Mouse (Mus musculus): Measurements from ENCODE around the gene Igf1r.

Igf1r gene

DNA sequence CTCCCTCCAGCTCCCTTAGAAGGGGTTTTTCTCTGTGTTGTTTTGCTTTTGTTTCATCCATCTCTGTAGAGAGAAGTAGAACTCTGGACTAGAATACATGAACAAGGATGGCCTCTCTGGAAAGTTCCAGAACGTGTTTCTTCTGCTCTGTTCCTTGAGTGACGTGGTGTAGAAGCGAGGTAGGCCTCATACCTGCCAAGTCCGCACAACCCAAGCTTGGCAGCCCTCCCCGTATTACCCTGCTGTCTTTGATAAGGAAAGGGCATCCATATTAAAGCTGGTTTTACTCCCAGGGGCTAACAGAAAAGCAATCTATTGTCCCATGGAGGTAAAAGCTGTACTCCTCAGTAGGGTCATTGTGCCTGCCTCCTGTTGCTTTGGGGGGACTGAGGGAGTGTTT lies 164.9 kb downstream of the Igf1r start:
- no peak for DNase-seq (ENCODE audit: extremely low read depth, low read depth, low spot score)

DNA sequence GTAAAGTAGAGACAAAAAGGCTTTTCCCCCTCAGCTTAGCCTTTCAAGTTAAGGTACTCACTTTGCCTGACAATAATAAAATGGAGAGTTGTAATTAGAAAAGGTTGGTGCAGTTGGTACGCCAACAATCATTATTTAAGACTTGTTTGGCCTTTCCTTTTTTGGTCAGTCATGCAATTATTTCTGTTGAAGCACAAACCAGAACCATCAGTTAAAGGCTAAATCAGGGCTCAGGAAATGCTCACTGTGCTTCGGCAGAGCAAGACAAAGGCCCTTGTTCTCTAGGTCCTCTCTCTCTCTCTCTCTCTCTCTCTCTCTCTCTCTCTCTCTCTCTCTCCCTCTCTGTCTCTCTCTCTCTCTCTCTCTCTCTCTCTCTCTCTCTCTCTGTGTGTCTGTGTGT lies 165.4 kb downstream of the Igf1r start:
- no peak for DNase-seq (ENCODE audit: extremely low read depth, low read depth, low spot score)

DNA sequence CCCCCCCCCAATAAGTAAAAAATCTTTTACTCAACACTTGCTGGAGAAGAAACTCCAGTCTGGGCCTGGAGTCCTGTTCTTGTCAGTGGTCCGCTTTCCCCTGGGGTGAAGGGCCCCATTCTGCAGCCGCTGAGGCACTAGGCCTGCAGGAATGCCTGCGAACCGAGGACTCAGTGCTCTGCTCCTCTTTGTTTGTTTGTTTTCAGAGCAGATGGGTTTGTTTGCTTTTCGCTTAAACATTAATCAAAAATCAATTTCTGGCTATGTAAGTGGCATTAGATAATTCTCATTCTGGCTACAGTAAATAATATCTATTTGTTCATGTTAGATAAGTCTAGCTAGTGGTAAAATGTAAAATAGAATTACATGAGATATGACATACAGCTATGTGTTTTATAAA lies 167.0 kb downstream of the Igf1r start:
- DNase-seq (ENCODE audit: extremely low read depth, low read depth, low spot score) = no peak

DNA sequence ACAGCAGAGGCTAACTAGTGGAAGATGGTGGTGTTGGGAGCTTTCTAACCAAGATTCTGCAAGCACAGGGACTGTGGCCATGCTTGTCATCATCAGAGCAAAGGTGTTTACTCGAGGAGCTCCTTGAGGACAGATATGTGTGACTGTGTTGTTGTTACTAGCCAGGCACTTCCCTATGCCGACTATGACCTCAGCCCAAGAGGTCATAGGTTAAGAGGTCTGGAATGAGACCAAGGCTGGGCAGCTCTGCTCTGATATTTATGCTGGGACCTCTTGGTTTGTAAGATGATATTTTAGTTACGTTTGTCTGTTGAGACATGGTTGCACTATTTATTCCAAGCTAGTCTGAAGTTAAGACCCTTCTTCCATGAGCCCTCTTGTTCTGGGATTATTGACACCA lies 169.8 kb downstream of the Igf1r start:
- DNase-seq (ENCODE audit: extremely low read depth, low read depth, low spot score) = no peak

DNA sequence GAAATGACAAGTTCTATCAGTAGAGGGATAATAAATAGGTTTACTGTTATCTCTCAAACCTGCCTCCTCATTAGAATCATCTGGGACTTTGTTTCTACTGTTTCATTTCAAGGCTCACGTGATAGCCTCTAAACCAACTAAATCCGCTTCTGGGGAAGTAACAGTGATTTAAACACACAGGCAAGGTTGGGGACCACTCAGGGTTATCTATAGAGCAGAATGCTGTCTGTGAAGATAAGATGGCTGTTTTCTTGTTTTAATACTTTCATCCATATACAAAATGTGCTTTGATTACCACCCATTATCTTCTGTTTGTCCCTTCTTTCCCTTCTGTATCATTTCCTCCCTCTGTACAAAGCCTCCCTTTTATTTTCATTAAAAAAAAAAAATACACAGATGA lies 172.7 kb downstream of the Igf1r start:
- no peak for DNase-seq (ENCODE audit: extremely low read depth, low read depth, low spot score)

DNA sequence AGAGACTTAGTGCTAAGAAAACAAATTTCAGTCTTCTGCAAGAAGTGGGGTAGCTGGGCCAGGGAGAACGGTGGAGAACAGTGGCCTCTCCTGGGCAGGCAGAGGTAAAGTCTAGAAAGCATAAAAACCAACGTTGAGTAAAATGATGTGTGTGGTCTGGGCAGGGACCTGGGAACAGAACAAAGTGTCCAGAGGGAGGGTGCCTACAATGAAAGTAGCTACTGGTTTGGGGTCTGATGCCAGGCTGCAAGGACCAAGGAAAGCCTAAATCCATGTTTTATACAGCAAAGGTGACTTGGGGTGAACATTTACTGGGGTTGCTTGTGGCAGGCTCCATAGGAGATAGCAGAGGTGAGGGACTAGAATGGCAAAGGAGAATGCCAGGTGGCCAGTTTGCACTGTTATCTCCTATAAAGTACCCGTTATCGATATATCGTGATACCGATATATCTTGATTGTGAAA lies 175.2 kb downstream of the Igf1r start:
- DNase-seq (ENCODE audit: extremely low read depth, low read depth, low spot score) = no peak

DNA sequence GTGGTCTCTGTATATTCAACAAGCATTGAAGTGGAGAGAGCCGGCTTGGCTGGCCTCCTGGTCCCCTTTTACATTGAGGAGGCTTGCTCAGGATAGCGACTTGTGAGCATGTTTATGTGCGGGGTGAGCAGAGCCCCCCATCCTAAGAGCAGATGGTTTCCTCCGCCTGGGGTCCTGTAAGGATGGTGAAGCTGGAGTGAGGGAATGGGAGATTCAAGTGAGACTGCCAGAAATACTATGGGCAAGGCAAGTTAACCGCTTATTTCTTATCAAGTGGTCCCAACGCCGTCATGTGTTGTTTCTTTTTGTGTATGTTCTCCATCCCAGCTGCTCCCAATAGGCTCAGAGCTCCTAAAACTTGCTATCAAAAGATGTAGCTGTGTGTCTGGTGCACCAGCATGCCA lies 175.6 kb downstream of the Igf1r start:
- DNase-seq (ENCODE audit: extremely low read depth, low read depth, low spot score) = no peak

DNA sequence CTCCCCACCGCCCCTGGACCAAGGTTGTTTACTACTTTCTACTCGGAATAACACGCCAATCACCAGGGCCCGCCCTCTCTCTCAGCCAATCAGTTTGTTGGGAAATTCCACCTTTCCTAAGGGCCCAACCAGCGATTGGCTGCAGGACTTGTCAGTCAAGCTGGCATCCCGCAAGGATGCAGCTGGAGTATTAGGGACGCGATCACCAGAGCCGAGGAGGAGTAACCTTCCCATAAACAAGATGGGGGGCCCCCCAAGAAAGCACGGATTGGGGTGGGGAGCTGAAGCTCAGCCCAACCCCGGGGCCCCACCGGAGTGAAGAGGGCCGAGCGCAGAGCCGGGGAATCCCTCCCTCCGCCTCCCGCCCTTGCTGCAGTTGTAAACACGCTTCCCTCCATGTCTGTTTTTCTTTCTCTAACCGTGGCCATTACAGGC lies 176.5 kb downstream of the Igf1r start:
- DNase-seq (ENCODE audit: extremely low read depth, low read depth, low spot score) = no peak

DNA sequence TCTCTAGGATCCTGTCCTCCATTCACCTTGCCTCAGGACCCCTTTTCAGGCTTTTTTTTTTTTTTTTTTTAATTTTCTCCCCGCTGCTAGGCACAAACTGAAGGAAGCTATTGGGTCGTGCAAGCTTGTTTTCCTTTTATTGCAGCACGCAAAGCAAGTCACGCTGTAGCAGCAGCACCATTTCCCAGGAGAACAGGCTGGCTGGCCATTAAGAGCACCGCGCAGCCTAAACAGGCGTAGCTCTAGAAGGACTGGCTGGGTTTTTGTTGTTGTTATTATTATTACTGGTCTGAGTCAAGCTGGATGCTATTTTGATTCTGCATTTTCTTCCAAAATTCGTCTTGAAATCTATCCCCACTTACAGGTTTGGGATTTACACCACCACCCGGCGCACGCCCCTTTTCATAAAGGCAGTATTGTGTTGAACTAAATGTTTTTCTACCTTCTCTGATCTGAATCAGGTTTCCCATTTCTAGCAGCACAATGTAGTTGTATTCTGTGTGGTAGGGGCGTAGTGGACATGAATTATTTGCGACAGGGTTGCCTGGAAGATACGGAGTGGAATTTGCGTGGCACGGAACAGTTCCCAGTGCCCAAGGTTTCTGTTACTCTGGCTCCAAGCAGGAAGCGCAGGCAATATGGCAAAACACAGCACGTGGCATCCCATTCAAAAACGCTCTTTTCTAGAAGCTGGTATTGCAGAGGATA lies 177.1 kb downstream of the Igf1r start:
- DNase-seq (ENCODE audit: extremely low read depth, low read depth, low spot score) = no peak

DNA sequence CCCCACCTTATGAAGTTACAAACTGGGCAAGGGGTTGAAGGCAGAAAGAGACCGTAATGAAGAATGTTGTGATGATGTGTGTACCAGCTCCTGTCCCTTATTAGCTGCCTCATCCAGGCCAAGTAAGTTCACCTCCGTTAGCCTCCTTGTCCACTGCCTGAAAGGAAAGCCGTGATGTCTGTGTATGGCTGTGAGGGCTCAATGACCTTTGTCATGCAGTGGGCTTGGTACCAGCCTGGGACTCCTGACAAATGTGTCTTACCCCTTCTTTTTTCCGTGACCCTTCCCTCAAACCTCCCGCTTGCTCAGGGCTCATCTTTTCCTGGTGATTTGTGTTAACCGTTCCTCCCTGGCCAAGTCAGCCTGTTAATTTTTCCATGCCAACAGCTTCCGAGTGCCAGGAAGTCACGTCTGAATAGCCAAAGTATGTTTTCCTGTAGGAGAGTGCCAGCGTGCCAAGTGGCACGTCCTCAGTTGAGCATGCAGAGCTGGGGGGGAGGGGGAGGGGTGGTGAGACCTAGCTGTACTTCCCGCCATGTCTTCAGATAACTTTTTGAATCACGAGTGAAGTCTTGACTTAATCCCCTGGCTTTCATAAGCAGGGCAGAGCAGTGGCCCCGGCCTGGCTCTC lies 178.4 kb downstream of the Igf1r start:
- DNase-seq (ENCODE audit: extremely low read depth, low read depth, low spot score) = no peak

DNA sequence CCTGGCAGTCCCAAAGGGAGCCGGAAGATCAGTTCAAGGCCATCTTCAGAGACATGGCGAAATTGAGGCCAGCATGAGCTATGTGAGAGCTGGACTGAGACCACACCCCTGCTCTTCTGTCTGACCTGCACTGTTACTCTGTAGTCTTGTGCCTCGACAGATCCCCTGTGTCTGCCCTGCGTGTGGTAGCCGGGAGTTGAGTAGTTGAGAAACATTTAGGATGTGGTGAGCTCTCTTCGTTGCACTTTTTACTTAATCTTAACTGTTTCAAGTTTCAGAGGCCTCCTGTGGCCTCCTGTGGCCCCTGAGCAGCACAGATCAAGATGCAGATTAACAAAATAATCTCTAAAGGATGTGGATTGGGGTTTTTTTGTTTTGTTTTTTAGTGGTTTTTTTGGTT lies 181.1 kb downstream of the Igf1r start:
- DNase-seq (ENCODE audit: extremely low read depth, low read depth, low spot score) = no peak

DNA sequence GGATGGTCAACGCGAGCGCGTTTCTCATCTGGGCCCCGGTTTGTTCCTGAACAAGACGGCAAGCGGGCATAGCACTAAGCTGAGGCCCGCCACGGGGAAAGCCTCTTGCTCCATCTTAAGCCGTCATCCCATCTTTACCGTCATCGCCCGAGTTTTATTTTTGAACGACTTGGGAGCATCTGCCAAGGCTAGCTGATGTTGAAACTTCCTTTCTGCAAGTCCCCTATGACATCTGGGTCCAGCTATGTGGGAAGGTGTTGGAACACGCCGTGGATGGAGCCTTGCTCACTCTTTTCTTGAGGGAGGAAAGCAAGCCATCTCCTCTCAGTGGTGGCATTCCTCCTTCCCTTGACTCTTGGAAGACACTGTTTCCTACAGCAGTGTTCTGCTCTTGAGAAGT lies 182.3 kb downstream of the Igf1r start:
- DNase-seq (ENCODE audit: extremely low read depth, low read depth, low spot score) = no peak

DNA sequence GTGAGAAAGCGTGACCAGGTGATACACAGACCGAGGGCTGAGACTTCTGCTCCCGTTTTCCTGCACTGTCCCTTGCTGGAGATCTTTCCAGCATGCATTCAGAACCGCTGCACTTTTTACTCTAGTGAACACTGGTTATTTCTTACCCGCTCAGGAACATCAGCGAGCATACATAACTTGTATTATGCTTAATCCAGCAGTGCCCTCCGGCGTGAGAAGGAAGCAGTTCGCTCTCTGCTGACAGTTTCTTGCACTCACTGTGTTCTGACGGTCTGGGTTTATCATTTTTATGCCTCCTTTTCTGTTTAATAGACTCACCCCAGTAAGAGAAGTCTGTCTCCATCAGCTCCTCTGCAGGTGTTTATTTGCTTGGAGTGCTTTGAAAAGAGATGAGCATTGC lies 183.4 kb downstream of the Igf1r start:
- DNase-seq (ENCODE audit: extremely low read depth, low read depth, low spot score) = no peak

DNA sequence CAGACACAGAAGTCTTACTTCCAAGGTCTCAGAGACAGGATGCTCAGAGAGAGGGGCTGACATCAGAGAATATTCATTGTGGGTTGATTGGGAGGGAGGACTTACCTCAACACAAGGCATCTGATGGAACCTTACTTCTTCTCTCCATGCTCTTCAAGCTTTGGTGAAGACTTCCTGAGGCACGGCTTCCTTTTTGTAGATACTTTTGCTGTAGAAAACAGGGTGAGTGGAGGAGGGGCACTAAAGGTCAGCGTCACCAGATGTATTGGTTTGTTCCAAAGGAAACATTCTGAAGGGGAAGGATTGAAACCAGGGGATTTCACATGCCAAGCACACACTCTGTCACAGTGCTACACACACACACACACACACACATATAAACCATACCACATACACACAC lies 186.8 kb downstream of the Igf1r start:
- no peak for DNase-seq (ENCODE audit: extremely low read depth, low read depth, low spot score)

DNA sequence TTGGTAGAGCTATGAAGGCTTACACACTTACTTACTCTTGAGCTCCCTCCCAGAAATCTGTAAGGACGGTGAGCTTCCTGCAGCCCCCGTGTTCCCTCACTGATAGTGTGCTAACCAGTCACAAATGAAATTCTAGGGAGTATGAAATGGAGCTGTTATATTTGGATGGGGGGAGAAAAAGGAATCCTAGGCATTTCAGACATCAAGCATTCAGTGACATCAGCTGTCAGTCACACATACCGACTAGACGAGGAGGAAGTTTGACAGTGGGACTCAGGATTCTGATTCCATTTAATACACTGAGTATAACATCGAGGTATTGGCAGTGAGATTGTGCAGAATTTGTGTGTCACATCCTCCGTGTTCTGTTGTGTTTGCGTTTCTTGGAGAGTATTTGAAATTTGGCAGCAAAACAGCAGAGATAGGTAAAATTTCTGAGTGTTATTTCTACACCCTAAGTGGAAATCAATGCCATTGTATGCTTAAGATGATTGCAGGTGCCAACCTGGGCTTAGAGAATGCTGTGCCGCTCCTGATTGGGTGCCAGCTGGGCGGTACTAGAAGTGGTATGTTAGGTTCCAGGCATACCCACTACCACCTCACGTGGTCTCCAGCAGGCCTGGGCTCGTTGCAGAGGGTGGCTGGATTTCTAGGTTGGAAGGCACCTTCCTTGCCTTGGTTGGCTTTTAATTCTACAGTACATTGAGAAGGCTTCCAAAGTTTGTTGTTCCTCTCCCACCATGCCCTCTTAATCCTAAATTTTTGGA lies 187.6 kb downstream of the Igf1r start:
- DNase-seq (ENCODE audit: extremely low read depth, low read depth, low spot score) = no peak

DNA sequence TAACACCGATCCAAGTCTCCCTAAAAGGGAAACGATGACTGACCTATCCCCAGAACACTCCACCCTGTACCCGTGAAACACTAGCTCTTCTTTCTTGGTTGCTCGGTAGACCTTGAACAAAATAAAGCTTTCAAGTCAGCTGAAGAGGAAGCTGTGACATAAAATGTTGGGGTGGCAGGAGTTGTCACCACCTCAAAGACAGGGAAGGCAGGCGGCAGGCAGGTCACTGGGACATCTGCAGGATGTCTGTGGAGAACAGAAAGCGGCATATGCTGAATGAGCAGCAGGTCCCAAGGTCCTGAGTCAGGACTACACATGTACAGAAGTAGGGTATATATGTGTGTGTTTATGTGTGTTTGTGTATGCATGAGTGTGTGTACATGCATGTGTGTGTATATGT lies 191.6 kb downstream of the Igf1r start:
- no peak for DNase-seq (ENCODE audit: extremely low read depth, low read depth, low spot score)

DNA sequence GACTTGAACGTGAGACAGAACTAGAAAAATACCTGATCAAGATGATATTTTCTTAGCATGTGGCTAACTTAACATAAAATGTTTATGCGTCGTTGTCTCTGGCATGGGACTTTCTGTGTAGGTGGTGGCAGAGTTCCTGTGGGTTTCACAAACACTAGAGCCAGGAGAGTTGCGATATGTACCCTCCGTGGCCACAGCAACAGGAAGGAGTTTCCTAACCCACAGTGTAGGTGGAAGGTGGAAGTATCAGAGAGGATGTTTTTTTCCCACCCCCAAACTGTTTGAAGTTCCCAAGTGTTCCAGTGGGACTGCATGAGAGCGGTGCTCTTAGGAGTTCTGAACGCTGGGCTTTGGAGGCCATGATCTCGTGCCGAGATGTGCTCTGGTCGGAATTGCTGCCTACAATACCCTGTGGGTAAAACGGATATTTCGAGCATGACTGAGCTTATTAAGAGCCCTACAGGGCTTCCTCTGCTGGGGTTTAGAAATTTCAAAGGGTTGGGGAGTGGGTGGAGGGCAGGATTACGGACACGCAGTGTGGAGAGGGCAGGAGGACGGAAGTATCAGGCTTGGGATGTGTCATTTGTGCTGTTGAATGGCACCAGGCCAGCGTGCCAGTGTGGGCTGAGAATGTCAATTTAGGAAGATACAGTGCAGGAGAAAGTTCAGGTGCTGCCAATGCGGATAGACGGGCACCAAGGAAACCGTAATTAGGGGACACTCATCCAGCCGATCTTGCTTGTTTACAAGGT lies 195.8 kb downstream of the Igf1r start:
- no peak for DNase-seq (ENCODE audit: extremely low read depth, low read depth, low spot score)

DNA sequence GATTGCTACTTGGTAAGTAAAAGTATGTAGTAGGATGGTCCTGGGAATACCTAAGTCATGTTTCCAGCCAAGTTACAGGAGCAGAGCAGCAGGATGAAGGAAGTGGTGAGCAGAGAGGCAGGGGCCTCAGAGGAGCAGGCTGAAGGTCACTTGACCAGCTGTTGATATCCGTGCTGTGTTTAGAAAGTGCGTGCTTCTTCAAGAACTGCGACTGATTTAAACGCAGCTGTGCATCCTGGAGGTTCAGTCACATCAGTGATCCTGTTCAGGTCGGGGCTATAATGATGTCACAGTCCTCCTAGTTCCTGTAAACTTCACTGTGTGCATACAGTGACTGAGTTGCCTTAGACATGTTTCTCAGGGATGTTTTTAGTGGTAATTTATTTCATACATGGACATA lies 199.3 kb downstream of the Igf1r start:
- DNase-seq (ENCODE audit: extremely low read depth, low read depth, low spot score) = no peak

DNA sequence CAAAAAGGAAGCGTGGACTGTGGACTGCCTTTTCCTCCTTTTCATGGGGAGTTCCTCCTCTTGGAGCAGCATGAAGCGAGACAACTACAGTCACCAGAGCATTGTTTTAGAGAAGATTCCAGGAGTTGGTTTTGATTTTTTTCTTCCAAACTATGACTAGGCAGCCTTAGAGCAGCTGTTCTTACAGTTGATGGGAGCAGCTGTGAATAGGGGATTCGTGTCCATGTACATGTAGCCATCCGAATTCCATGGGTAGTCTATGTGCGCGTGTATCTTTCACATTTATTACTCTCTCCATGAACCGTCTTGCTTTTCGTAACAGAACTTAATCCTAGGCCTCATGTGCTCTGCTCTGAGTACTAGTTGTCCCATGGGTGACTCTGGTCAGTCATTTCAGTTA lies 199.8 kb downstream of the Igf1r start:
- no peak for DNase-seq (ENCODE audit: extremely low read depth, low read depth, low spot score)

DNA sequence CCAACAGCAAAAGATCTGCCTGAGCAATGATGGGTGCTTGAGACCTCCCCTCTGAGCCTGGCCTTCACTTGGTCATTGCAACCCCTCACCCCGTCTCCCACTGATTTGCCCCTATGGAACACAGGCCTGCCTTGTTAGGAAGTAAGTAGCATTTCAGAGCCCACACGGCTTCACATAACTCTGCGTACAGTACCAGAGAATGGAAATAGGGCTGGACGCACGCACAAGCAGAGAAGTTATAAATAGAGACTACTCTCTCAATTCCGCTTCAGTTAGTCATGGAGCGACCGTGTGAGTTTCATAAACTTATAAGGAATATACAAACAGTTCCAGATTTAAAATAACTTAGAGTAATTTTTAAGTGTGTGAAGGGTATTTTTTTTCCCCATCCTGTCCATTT lies 200.6 kb downstream of the Igf1r start:
- no peak for DNase-seq (ENCODE audit: extremely low read depth, low read depth, low spot score)

DNA sequence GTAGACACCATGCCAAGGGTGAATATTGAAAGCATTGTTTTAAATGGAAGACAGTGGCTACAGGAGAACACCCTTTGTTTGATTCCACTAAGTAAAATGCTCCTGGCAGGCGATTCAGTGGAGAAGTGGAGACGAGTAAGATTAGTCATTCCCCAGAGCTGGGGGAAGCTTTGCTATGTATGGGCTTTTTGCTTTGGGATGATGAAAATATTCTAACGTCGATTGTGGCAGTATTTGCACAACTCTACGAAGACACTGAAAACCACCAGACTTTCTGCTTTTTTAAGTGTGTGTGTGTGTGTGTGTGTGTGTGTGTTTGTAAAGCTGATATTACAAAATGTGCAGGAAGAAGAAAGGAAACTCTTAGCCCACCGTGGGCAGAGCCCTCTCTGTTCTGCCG lies 202.0 kb downstream of the Igf1r start:
- DNase-seq (ENCODE audit: extremely low read depth, low read depth, low spot score) = no peak
